Mouse (Mus musculus): Measurements from ENCODE around the gene Kat6b.

- TF ChIP-seq CTCF (IDR thresholded peaks at IDR 0.05; ENCODE audit: control insufficient read depth, insufficient read depth, low read length) (no peak), POLR2A (IDR thresholded peaks at IDR 0.05; ENCODE audit: borderline replicate concordance, control insufficient read depth, low read depth, low read length) (no peak)
These were observed 104.4 kb downstream of the Kat6b start for GRCm38 (mm10) chr14:21585491-21586251.

Measured in bone marrow, adult 2 months (tissue).